Mouse (Mus musculus): ENCODE data around the gene 0610030E20Rik.
A peak's percentile ranks its signal among the peaks of the same experiment; 100 is the strongest.

The 0610030E20Rik gene

DNA sequence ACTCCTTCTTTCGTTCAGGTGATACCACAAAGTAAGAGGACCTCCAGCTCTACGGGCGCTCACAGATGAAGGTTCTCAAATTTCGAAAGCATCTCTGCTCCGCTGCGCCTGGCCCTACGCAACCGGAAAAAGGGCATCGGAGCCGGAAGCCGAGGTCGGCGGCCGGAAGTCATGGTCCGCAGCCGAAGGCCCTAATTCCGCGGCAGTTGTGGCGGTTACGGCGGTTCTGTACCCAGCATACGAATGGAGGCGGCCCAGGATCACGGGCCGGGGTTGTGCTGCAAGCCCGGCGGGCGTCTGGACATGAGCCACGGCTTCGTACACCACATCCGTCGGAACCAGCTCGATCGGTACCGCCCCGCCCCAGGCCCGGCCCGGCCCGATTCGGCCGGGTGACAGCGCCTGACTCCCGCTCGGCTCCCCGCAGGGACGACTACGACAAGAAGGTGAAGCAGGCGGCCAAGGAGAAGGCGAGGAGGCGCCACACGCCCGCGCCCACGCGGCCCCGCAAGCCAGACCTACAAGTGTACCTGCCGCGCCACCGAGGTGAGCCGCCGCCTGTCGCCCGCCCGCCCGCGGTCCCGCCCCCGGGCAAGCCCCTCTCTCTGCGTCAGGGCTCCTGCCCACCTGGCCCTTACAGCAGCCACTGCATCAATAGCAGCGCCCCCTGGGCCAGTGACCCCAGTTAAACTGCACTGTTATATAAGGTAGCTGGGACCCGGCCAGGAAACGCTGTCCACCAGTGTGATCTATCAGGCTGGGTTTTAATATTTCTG, at the start of gene 0610030E20Rik:
Gene 0610030E20Rik, plus strand, starts transcription at position 152 of the 776 bp plus-strand sequence.
- DNase-seq, result peak; percentile 92

- no peak for DNase-seq
Observed at GRCm38 (mm10) chr6:72297825-72298224, 49.3 kb upstream of the 0610030E20Rik start.

- DNase-seq, result peak; percentile 82
Observed at GRCm38 (mm10) chr6:72302349-72302925, 44.7 kb upstream of the 0610030E20Rik start.

DNA sequence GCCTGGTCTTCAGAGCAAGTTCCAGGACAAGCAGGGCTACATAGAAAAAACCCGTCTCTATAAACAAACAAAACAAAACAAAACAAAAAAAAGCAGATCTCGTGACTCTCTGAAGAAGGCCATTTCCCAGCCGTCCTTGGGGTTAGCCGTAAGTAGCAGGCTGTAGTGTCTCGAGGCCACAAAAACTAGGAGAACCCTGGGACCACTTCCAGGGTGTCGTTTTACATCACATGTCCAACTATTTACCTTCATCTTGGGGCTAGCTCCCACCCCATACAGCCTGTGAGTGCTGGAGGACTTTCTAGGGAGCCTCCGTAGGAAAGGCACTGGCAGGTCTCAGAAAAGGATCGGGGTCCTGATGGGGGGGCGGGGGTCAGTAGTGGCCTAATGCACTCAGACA, 43.6 kb upstream of the 0610030E20Rik start:
- DNase-seq, result no peak

- DNase-seq, result no peak
Observed at GRCm38 (mm10) chr6:72312198-72312597, 34.9 kb upstream of the 0610030E20Rik start.

DNA sequence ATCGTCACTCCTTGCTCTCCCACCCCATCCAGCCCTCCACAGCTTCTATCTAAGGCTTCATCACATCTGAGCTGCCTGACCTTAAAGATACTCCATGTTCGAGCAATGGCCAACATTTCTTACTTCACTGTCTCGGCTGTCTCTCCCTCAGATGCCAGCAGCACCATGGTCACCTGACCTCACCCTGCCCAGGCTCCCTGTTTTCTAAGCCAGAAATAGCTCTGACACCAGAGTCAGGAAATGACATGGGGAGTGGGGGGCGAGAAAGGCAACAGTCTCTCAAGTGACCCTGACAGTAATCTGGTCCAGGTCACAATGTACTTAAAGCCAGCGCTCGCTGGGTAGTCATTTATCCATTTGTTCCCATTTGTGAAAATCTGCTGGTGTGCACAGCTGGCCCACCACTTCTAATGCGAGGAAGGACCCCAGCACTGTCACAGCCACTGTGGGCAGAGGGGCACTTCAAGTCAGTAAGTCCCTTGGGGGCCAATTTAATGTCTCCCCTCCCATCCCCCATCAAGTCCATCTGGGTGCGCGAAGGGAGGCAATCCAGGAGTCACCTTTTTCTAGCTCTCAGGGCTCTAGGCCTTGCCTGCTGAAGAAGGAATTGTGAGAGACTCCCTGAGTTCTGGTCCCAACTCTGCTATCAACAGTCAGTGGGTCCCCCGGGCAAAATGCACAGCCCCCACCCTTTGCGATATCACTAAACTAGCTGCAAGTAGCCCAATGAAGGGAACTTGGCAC, 33.8 kb upstream of the 0610030E20Rik start:
- DNase-seq, result no peak

GRCm38 (mm10) chr6:72315384-72315783, 31.7 kb upstream of the 0610030E20Rik start:
- no peak for DNase-seq

DNA sequence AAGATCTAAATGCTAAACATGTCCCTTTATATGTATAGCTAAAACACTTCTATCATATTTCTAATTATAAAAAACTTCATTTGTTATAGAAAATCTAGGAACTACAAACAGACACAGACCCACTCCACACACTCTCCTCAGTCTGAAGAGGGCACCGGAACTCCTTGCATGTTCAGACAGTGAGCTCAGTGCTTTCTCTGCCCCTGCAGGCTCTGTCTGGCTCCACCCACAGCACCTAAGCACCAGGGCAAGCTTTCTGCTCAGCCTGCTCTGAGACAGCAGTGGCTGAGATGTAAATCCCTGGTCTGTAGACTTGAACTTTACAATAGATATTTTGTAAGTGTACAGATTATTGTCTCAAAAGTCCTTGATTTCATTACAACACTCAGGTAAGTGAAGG, 31.1 kb upstream of the 0610030E20Rik start:
- DNase-seq, result no peak

DNA sequence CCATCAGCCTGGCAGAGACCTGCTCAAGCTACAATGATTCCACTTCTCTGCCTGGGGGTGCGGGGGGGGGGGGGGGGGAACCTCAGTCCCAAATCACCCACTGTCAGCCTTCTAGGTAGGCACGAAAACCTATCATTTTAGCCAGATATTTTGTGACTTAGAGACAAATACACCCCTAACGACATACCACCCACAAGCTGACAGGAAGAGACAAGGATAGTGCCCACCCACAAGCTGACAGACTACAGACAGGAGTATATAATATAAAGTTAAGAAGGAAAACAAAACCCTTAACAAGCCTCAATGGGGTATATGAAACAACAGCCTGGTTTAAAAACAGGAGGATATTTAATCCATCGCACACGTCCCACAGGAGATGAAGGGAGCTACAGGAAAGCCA, 28.7 kb upstream of the 0610030E20Rik start:
- DNase-seq, result no peak

- DNase-seq, result no peak
Observed at GRCm38 (mm10) chr6:72319019-72319418, 28.1 kb upstream of the 0610030E20Rik start.

- DNase-seq, result no peak
Observed at GRCm38 (mm10) chr6:72322936-72323335, 24.2 kb upstream of the 0610030E20Rik start.

GRCm38 (mm10) chr6:72323786-72324508, 23.2 kb upstream of the 0610030E20Rik start:
- DNase-seq, result no peak

DNA sequence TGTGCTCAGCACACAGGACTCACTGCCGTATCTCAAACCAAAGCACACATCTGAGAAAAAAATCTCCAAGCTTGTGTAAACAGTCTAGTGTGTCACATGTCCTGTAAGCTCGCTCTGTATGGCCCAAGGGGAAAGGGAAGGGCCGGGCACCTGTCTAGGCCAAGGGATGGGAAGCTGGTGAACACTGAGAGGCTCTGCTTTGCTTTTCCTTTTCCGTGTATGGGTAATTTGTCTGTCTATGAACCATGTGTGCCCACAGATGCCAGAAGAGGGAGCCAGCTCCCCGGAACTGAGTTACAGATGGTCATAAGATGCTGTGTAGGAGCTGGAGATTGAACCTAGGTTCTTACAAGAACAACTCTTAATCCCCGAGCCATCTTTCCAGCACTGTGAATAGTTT, 20.8 kb upstream of the 0610030E20Rik start:
- DNase-seq, result peak; percentile 62

GRCm38 (mm10) chr6:72329019-72329418, 18.1 kb upstream of the 0610030E20Rik start:
- no peak for DNase-seq

DNA sequence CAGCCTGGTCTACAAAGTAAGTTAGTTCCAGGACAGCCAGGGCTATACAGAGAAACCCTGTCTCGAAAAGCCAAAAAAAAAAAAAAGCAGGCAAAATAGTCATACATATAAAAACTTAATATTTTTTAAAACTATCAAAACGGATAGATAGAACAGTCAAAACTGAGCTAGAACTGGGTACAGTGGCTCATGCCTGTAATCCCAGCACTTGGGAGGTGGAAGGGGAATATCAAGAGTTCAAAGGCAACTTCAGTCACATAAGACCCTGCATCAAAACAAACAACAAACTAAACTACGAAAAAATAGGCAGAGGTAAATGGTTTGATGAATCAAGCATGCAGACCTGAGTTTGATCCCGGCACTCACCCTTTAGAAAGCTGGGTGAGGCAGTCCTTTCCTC, 17.0 kb upstream of the 0610030E20Rik start:
- no peak for DNase-seq

GRCm38 (mm10) chr6:72333111-72333510, 14.0 kb upstream of the 0610030E20Rik start:
- no peak for DNase-seq

- DNase-seq, result peak; percentile 34
Observed at GRCm38 (mm10) chr6:72340481-72340880, 6.6 kb upstream of the 0610030E20Rik start.

DNA sequence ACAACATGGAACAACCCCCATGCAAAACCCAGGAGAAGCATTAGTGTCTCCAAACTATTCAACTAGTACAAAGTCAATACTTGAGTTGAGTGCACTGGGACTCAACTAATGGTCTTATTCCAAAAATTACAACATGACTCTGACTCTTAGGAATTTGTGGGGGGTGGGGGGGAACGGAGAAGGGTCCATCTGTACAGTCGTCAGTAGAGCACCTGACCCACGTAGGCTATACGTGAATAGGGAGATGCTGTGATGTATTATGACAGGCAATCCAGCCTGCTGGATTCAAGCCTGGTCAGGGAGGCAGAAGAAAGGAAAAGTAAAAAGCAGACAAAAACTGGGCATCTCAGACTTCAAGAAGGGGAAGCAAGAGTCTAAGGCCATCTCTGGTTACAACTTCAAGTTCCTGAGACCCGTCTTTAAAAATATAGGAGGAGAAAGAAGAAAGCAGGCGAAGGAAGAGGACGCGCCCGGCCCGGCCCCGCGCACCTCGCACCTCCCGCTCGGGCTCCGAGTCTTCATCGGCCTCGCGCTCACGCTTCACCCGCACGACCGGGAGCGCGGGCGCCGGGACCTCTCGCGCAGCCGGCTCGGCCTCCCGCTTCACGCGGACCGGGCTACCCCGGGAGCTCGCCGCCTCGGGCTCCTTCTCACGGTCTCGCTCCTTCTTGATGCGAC, 2.6 kb upstream of the 0610030E20Rik start:
- no peak for DNase-seq

GRCm38 (mm10) chr6:72345074-72345567, 2.0 kb upstream of the 0610030E20Rik start, which contains the start of gene Usp39:
Gene Usp39, minus strand, starts transcription at chr6:72345184.
- peak; percentile 93 for DNase-seq

- DNase-seq, result no peak
Observed at GRCm38 (mm10) chr6:72345633-72346032, 1.5 kb upstream of the 0610030E20Rik start.

GRCm38 (mm10) chr6:72346261-72346660, 856 bp upstream of the 0610030E20Rik start:
- DNase-seq, result no peak

DNA sequence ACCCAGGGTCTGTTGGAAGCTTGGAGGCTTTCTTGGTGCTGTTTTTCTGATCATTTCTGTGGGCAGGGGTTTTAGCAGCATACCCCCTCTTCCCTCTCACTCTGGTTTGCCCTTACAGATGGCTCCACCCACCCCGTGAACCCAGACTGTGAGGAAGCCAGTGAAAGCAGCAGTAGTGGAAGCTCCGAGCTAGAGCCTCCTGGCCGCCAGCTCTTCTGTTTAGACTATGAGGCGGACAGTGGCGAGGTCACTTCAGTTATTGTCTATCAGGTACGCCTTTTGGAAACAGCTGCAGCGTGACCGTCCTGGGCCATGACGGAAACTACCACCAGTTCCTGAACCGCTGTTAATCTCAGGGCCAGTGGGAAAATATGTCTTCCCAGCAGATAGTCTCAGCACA, 1.3 kb downstream of the 0610030E20Rik start:
- peak; percentile 51 for DNase-seq

All from kidney, adult 11 months (tissue).